Mouse (Mus musculus): ENCODE measurements around the gene Hsf2bp. TPM values are rescaled to one million over a fixed set of nuclear protein-coding genes. Genes with fewer than 3 reads are reported as not detected.

Gene Hsf2bp
- total RNA-seq, 1 experiment from 2014 or later, result 0.79 TPM

DNA sequence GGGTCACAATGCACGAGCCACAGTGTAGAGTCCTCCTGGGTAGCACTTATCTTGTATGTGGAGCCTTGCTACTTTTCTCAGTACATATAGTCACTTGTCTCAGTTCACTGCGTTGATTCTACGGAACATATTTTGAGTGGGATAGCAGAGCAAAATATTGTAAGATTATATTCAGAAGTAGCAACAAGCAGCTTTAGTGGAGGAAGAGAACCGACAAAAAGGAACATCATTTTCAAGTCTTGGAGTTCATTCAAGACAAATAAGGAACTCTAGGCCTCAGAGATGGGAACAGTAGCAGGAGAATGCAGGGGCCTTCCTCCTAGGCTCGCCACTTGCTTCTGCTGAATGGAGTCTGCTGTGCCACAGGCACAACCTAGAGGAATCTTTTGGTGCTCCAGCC lies 10.4 kb upstream of the Hsf2bp start:
- ATAC-seq (replicated peaks in 1 of 2; ENCODE audit: insufficient read depth in 1 of 2, low FRiP score in 2 of 2, low TSS enrichment in 1 of 2, low read depth in 1 of 2, poor library complexity in 2 of 2, severe bottlenecking in 2 of 2), result no peak

DNA sequence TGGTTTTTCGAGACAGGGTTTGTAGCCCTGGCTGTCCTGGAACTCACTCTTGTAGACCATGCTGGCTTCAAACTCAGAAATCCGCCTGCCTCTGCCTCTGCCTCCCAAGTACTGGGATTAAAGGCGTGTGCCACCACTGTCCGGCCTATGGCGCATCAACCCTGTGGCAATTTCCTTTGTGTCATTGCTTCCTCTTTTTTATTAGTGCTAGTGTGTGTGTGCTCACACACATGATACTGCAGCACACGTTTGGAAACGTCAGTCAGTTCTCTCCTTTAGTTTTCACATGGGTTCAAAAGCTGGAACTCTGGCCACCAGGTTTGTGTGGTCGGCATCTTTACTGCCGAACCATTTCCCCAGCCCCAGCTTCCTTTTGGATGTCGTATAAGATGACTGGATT lies 4.1 kb upstream of the Hsf2bp start:
- peak in 1 of 2 experiments; percentile 61; a peak in 1 of 4 replicates for ATAC-seq (replicated peaks in 1 of 2; ENCODE audit: insufficient read depth in 1 of 2, low FRiP score in 2 of 2, low TSS enrichment in 1 of 2, low read depth in 1 of 2, poor library complexity in 2 of 2, severe bottlenecking in 2 of 2)

DNA sequence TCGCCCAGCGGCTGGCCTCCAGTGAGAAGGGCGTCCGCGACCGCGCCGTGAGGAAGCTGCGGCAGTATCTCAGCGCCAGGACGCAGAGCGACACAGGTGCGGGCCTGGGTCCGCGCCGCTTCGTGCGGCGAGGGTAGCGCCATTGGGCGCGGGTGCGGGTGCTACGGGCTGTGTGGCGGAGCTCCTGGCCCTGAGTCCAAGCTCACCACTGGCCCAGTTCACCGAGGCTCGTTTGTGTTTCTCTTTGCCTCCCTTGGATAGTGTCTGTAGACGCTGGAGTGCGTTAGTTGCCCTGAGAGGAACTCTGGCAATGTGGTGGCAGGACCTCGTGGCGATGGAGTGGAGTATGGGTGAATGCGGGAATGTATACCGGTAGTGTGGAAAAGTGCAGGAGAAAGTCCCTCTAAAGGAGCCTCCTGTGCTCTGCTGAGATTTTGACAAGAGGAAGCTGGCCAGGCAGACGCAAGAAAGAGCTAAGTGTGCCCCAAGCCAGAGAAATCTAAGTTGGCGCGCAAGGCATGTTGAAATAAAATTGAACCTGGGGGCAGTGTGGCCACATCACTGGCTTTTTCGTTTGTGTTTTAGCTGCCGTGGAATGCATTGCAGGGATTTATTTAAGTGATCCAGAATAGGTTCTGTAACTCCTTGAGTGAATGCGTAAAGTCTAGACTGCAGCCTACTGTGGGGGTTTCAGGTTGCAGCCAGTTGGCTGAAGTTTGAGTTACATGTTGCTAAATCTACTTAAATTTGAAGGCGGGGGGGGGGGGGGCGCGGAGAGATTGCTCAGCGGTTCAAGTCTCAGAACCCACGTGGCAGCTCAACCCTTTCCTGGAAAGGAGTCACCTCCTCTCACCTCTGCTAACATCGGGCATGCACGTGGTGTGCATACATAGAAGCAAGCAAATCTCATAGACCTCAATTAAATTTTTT lies 625 bp upstream of the Hsf2bp start:
- ATAC-seq (replicated peaks in 1 of 2; ENCODE audit: insufficient read depth in 1 of 2, low FRiP score in 2 of 2, low TSS enrichment in 1 of 2, low read depth in 1 of 2, poor library complexity in 2 of 2, severe bottlenecking in 2 of 2), result no peak

DNA sequence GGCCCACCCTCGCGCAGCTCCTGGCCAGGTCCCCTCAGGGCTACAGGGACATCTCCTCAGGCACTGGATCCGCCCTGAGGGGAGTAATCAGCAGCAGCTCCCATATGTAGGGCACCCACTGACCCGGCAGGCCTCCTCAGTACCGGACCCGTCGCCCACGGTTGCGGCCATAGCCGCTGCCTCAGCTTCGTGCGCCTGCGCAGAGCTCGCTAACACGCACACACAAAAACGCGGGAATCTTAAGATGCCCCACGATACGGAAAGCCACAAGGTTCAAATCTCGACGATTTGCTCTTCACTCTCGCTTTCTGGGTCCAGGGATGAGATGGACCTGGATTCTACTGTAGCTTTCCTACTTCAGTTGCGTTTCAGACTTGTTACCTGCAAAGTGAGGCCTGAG lies 1.8 kb downstream of the Hsf2bp start:
- no peak for ATAC-seq (replicated peaks in 1 of 2; ENCODE audit: insufficient read depth in 1 of 2, low FRiP score in 2 of 2, low TSS enrichment in 1 of 2, low read depth in 1 of 2, poor library complexity in 2 of 2, severe bottlenecking in 2 of 2)

DNA sequence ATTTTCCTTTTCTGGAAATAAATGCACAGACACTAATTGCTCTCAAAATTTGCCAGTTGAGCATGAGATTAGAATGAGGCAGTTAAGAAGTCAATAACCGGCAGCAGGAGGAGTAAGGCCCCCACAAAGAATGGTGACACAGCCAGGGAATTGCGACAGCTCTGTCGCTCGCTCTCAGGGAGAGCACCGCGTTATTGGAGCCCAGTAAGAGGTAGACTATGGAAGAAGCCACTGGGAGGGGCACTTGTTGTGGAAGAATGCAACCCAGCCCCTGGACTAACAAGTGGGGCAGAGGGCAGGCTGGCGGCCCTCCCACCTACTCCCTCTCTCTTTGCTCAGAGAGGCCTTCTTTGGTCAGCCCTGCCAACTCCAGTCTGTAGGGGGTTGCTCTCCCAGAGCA lies 4.5 kb downstream of the Hsf2bp start:
- no peak for ATAC-seq (replicated peaks in 1 of 2; ENCODE audit: insufficient read depth in 1 of 2, low FRiP score in 2 of 2, low TSS enrichment in 1 of 2, low read depth in 1 of 2, poor library complexity in 2 of 2, severe bottlenecking in 2 of 2)

DNA sequence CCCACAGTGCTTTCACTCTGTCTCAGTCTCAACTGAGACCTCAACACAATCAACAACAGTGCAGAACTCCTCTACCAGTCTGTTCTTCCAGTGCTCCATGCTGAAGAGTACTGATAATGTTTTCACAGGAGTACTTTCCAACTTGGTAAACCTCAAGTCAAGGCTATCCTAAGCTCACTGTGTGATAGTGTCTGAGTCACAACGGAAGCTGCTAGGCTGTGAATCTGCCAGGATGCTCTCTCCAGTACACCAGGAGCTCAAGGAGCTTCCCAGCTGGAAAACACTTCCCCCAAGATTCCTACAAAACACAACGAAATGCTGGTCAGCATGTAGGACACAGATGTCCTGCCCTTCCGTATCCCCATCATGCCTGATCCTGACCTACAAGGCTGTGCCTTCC lies 7.8 kb downstream of the Hsf2bp start:
- no peak for ATAC-seq (replicated peaks in 1 of 2; ENCODE audit: insufficient read depth in 1 of 2, low FRiP score in 2 of 2, low TSS enrichment in 1 of 2, low read depth in 1 of 2, poor library complexity in 2 of 2, severe bottlenecking in 2 of 2)

DNA sequence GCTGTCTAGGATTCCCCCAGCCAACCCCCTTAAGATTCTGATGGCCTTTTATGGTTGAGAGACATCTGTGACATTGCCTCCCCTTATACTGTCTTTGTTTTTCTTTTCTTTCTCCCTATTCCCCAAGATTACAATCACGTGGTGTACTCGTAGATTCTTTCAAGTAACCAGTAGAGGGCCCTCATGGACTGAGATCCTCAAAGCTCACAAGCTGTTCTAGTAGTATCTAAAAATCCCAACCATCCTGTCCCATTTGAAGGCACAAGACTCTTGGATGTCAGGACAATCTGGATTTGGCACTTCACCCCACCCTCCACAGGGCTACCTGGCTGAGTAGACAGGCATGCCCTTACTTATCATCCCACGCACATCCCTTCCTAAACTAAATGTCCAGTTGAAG lies 8.5 kb downstream of the Hsf2bp start:
- ATAC-seq (replicated peaks in 1 of 2; ENCODE audit: insufficient read depth in 1 of 2, low FRiP score in 2 of 2, low TSS enrichment in 1 of 2, low read depth in 1 of 2, poor library complexity in 2 of 2, severe bottlenecking in 2 of 2), result peak; percentile 40 to 70; a peak in 3 of 4 replicates

DNA sequence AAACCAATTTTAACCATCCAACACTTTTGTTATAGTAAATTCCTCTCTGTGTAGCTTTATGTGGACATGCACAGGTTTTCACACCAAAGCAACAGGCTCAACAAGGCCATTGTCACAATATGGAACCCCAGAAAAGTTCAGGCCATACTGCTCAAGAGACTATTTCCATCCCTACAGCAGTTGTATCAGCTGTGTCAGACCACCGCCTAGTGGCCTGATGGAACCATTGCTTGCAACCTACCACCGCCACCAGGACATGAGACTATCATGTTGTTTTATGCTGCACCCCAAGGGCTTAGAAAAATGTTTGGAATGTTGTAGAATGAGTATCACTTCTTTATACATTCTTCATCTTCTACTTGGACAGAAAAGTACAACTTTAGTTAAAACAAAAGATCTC lies 10.8 kb downstream of the Hsf2bp start:
- peak; percentile 82 to 83; a peak in 3 of 4 replicates for ATAC-seq (replicated peaks in 1 of 2; ENCODE audit: insufficient read depth in 1 of 2, low FRiP score in 2 of 2, low TSS enrichment in 1 of 2, low read depth in 1 of 2, poor library complexity in 2 of 2, severe bottlenecking in 2 of 2)

DNA sequence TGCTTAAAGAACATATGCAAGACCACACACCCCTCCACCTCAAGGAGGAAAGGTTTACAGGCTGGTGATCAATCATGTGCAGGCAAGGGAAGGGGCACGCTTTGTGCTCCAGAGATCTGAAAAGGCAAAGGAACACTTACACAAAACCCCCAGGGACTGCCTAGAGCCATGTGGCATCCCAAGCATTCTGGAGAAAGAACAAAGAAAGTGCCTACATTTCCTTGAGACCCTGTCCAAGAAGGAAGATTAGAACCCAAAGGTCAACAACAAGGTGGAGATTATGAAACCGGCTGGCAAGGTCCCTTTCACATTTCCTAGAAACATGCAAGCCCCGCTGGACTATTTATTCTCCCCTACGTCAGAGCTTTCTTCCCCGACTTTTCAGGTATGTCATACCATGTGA lies 11.5 kb downstream of the Hsf2bp start:
- no peak for ATAC-seq (replicated peaks in 1 of 2; ENCODE audit: insufficient read depth in 1 of 2, low FRiP score in 2 of 2, low TSS enrichment in 1 of 2, low read depth in 1 of 2, poor library complexity in 2 of 2, severe bottlenecking in 2 of 2)

DNA sequence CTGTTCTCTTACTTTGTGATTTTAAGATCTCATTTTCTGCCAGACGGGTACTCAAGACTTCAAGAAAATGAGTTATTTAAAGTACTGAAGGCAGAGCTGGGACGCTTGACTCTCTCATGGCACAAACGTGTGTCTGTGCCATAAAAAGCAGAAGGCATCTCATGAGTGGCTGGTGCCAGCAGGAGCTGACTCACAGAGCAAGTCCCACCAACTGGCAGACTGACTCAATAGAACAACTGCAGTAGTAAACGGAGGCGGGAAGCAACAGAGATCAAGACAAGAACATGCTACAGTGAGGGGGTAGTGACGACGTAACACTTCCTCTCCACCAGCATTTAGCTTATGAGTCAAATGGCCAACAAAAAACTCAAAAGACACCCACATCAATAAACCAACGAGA lies 13.1 kb downstream of the Hsf2bp start:
- no peak for ATAC-seq (replicated peaks in 1 of 2; ENCODE audit: insufficient read depth in 1 of 2, low FRiP score in 2 of 2, low TSS enrichment in 1 of 2, low read depth in 1 of 2, poor library complexity in 2 of 2, severe bottlenecking in 2 of 2)

DNA sequence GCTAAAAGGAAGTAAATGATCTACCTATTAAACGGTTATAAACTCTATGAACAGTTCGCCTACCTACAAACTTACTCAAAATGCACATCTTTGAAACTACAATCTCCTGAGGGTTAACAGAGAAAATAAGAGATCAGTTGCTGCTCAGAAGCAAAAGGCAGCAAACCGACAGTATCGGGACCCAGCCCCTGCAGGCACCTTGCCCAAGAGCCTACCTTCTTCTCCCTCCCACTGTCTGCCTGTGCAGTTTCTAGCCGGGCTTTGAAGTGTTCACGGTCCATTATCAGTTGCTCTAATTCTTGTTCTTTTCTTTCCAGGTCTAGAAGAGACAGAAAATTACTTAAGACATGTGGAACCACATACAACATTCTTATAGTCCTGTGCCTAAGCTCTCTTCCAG lies 13.6 kb downstream of the Hsf2bp start:
- ATAC-seq (replicated peaks in 1 of 2; ENCODE audit: insufficient read depth in 1 of 2, low FRiP score in 2 of 2, low TSS enrichment in 1 of 2, low read depth in 1 of 2, poor library complexity in 2 of 2, severe bottlenecking in 2 of 2), result no peak

DNA sequence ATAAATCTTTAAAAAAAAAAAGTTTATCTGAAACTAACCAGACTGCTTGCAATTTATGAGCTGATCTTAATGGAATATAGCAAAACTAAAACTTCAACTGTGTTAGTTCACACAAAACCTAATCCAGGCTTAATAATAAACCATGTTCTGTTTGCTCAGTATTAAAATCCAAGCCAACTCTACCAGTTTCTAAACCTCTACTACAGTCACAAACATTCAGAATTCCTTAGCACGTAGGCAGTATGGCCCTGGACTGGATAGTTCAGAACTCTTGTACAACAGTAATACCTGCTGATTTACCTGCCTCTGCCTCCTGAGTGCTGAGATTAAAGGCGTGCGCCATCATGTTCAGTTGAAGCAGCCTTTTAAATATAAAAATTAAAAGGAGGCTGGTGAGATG lies 14.2 kb downstream of the Hsf2bp start:
- no peak for ATAC-seq (replicated peaks in 1 of 2; ENCODE audit: insufficient read depth in 1 of 2, low FRiP score in 2 of 2, low TSS enrichment in 1 of 2, low read depth in 1 of 2, poor library complexity in 2 of 2, severe bottlenecking in 2 of 2)

DNA sequence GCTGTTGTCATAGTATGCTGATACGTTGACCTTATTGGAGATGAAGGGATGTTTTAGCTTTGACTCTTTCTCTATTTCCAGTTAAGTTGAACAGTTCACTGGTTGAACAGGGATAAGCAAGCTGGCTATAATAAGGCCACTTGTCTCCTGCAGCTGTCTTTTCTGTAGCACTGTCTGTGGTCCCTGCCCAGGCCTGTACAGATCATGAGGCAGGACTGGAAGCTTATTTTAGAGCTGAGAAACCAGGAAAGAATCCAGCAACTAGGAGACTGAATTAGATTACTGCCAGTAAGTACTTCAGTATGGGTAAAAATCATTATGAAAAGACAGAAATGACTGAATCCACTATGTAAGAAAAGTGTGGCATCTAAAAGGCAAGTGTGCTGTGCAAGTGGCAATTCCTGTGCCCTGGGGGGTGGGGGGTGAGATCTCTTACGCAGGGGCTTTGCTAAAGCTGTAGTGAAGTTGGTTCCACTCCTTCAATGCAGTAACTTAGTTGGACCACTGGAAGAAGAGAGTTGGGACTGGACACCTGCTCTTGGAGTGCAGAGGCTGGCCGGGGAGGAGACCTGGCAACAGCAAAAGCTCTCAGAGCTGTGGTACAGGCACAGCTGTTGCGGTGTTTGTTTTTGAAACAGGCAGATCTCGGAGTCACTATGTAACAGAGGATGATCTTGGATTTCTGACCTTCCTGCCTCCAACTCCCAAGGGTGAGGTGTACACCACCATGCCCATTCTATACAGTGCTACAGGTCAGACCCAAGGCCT lies 17.8 kb downstream of the Hsf2bp start:
- no peak for ATAC-seq (replicated peaks in 1 of 2; ENCODE audit: insufficient read depth in 1 of 2, low FRiP score in 2 of 2, low TSS enrichment in 1 of 2, low read depth in 1 of 2, poor library complexity in 2 of 2, severe bottlenecking in 2 of 2)

DNA sequence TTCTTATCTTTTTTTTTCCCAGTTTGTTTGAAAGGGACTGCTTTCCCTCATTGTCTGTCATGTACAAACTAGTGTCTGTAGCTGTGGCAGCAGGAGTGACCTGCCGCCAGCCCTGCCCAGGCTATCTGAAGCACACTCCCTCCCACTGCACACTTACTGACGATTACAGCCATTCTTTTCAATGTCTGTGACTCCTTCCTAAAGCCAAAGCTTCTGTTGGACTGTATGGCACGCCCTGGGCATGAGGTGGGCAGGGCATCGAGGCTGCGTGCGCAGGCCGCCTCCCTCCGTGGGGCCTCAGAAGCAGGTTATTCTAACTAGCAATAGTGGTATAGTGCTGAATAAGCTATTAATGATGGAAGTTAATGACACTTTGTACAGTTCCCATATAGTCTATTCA lies 19.7 kb downstream of the Hsf2bp start:
- ATAC-seq (replicated peaks in 1 of 2; ENCODE audit: insufficient read depth in 1 of 2, low FRiP score in 2 of 2, low TSS enrichment in 1 of 2, low read depth in 1 of 2, poor library complexity in 2 of 2, severe bottlenecking in 2 of 2), result no peak

DNA sequence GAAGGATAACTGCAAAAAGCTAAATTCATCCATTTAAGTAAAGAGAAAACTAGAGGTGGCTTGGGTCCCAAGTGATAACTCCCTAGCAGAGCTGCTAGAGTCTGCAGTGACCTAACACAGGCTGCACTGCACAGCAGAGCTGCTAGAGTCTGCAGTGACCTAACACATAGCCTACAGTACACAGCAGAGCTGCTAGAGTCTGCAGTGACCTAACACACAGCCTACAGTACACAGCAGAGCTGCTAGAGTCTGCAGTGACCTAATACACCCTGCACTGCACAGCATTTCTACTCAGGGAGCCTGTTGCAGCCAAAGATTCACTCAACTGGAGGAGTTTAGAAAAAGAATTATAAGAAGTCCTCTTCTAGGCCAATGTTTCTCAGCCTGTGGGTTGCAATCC lies 22.5 kb downstream of the Hsf2bp start:
- ATAC-seq (replicated peaks in 1 of 2; ENCODE audit: insufficient read depth in 1 of 2, low FRiP score in 2 of 2, low TSS enrichment in 1 of 2, low read depth in 1 of 2, poor library complexity in 2 of 2, severe bottlenecking in 2 of 2), result no peak

DNA sequence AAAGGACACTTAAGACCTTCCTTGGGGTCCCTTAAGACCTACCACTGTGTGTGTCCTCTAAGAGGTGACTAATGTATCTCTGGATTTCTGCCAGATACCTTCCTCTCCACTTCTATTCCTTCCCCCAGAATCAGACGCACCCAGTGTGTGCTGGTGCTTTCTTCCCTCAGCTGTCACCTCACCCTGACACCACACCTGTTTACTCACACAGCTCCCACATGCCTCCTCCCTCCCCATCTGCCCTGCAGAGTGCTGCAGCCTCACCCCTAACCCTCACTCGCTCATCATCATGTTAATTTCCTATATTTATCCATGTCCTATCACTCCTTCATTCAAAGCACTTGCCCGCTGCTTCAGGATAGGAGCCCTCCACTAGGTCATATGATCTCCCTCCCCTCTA lies 23.9 kb downstream of the Hsf2bp start:
- ATAC-seq (replicated peaks in 1 of 2; ENCODE audit: insufficient read depth in 1 of 2, low FRiP score in 2 of 2, low TSS enrichment in 1 of 2, low read depth in 1 of 2, poor library complexity in 2 of 2, severe bottlenecking in 2 of 2), result no peak

DNA sequence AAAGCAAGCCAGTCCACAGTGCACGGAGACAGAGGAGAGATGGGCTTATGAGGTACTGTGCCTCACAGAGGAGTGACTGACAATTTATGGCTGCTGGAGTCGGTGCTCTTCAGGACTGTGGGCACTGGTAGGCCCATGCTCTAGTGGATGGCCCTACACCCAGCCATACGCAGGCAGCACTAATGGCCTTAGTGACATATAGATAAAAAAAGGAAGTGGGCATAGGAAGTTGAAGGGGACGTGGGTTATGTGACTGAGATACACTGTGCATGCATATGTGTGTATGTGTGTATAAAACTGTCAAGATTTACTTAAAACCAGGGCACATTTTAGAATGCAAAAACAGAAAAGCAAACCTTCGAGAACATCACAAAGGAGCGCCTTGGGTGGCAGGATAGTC lies 24.5 kb downstream of the Hsf2bp start:
- ATAC-seq (replicated peaks in 1 of 2; ENCODE audit: insufficient read depth in 1 of 2, low FRiP score in 2 of 2, low TSS enrichment in 1 of 2, low read depth in 1 of 2, poor library complexity in 2 of 2, severe bottlenecking in 2 of 2), result no peak

DNA sequence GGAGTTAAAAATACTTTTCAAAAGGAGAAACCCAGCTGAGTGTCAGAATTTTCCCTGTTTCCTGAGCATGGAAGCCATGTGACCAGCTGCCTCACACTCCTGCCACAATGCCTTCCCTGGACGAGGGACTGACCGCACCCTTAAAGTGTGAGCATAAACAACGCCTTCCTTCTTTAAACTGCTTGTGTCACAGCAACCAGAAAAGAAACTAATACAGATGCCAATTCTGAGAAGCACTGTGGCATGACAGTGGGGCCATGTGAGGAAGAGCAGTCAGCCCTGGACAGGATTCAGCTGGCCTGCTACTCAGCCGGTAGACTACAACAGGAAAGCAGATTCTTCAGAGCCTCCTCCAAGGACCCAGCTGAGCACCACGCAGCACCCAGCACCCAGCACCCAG lies 29.3 kb downstream of the Hsf2bp start:
- ATAC-seq (replicated peaks in 1 of 2; ENCODE audit: insufficient read depth in 1 of 2, low FRiP score in 2 of 2, low TSS enrichment in 1 of 2, low read depth in 1 of 2, poor library complexity in 2 of 2, severe bottlenecking in 2 of 2), result no peak

Data from hematopoietic stem cell, adult 5-6 weeks (primary cell).